Mouse (Mus musculus) forebrain, embryonic 12.5 days (tissue): ENCODE results near the gene Hcn1. TPM values are rescaled to one million over a fixed set of nuclear protein-coding genes. Genes with fewer than 3 reads are reported as not detected.
A peak's percentile ranks its signal among the peaks of the same experiment; 100 is the strongest.

Source experiments
- ATAC-seq: fragments of 200-750 bp; cut with Nextera tagmentation; 2 replicates; pipeline ENCODE4 v1.8.0; 2017; ENCODE audit warnings: moderate TSS enrichment; ENCODE audit not compliant: low FRiP score
- H3K27ac ChIP-seq: fragments of 300-500 bp; sonication (generic); 2 replicates; pipeline ENCODE4 v1.5.1; 2016; ENCODE audit warnings: mild to moderate bottlenecking
- H3K27me3 ChIP-seq: fragments of 300-500 bp; sonication (generic); 2 replicates; pipeline ENCODE4 v1.6.1; 2016; ENCODE audit warnings: mild to moderate bottlenecking
- H3K36me3 ChIP-seq: fragments of 300-500 bp; sonication (generic); replicated peaks from 2 replicates; pipeline ENCODE4 v1.6.1; 2016; ENCODE audit warnings: mild to moderate bottlenecking
- H3K4me1 ChIP-seq: fragments of 300-500 bp; sonication (generic); 2 replicates; pipeline ENCODE4 v1.6.1; 2016
- H3K4me2 ChIP-seq: fragments of 300-500 bp; sonication (generic); 2 replicates; pipeline ENCODE4 v1.6.1; 2016; ENCODE audit warnings: mild to moderate bottlenecking, moderate library complexity
- H3K4me3 ChIP-seq: fragments of 300-500 bp; sonication (generic); replicated peaks from 2 replicates; pipeline ENCODE4 v1.5.1; 2016; ENCODE audit warnings: mild to moderate bottlenecking
- H3K9ac ChIP-seq: fragments of 300-500 bp; sonication (generic); 2 replicates; pipeline ENCODE4 v1.6.1; 2016; ENCODE audit warnings: mild to moderate bottlenecking
- H3K9me3 ChIP-seq: fragments of 300-500 bp; sonication (generic); 2 replicates; pipeline ENCODE4 v1.6.1; 2016
- WGBS: fragments of 180-500 bp; shearing (Covaris S2); methylation state at CpG from one replicate; pipeline ENCODE4 v1.1.7; 2016; 5-methylcytosine and 5-hydroxymethylcytosine counted together
- polyA plus RNA-seq: library from polyadenylated mRNA; unstranded; fragments of >200 nt; fragmentation: Nextera tagmentation; extraction: Ambion mirVana; gene quantifications from 2 replicates; pipeline ENCODE4 v1.2.1, GENCODE M21; 2016

Hcn1 gene
- polyA plus RNA-seq, 1 experiment from 2014 or later: 0.10 TPM

DNA sequence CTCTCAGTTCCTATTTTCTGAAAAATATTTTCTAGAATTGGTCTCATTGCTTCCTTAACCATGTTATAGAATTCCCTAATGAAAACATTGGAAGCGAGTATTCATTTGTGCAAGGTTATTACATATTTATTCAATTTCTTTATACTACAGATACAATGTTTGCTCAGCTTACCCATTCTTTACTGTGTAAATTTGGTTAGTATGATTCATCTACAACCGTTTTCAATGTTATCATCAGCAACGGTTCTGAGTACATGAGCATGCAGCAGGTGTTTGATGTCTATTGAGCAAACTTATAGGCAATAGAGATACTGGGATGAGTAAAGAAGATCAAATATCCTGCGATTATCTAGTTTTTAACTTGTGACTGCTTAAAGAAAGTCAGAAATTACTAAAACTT is 327.6 kb downstream of the Hcn1 start:
- Histone ChIP-seq H3K27me3 (no peaks in the 10 kb centered on the region), H3K4me2 (no peak overlapping the region), H3K4me1 (no peaks in the 10 kb centered on the region), H3K9ac (no peak overlapping the region), H3K4me3 (no peak overlapping the region), H3K36me3 (no peaks in the 10 kb centered on the region), H3K9me3 (no peaks in the 10 kb centered on the region), H3K27ac (no peak overlapping the region)
- no peak for ATAC-seq
- WGBS: 94% methylated on average over 4 of the region's 4 CpGs

DNA sequence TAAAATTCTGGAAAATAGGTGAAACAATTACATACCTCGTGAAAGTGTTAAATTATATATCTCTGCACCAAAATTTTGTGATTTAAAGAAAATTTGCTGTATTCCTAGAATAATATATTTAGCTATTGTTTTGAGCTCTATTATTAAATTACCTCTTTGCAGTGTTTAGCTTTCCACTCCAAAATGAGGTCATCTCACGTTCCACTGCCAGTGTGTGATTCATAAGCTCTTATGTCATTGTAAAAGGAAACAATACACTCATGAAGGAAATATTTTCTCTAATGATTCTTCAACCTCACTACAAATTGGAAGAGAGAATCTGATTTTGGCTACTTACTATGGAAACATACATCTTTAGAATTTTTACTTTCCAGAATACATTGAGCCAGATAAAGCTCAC is 329.6 kb downstream of the Hcn1 start:
- H3K27me3 ChIP-seq: no peaks in the 10 kb centered on the region
- H3K4me2 ChIP-seq: no peak overlapping the region
- no peak overlapping the region for H3K4me3 ChIP-seq
- no peaks in the 10 kb centered on the region for H3K9me3 ChIP-seq
- WGBS: 64% methylated on average over 2 of the region's 2 CpGs
- no peak overlapping the region for H3K9ac ChIP-seq
- no peak overlapping the region for H3K27ac ChIP-seq
- no peak for ATAC-seq
- H3K36me3 ChIP-seq: no peaks in the 10 kb centered on the region
- no peaks in the 10 kb centered on the region for H3K4me1 ChIP-seq

DNA sequence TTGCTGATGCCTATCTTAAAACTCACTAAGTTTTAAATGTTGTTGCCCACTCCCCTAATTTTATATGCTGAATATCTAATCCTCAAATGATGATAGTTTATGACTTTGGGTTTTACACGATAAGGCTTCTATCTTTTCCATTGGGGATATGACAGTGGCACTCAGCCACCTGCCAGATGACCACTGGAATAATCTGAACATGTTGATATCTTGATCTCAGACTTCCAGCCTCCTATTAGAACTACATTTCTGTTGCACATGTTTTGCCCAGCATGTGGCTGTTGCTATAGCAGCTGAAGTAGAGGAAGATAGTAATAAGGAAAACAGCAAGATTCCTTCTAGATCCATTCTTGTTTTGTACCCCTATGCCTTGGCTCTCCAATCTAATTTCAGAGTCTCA is 336.6 kb downstream of the Hcn1 start:
- 90% methylated on average over 1 of the region's 1 CpGs for WGBS
- Histone ChIP-seq H3K27me3 (no peaks in the 10 kb centered on the region), H3K4me3 (no peak overlapping the region), H3K9me3 (no peaks in the 10 kb centered on the region), H3K4me1 (no peaks in the 10 kb centered on the region), H3K36me3 (no peaks in the 10 kb centered on the region), H3K9ac (no peak overlapping the region), H3K27ac (no peak overlapping the region), H3K4me2 (no peak overlapping the region)
- ATAC-seq: no peak

DNA sequence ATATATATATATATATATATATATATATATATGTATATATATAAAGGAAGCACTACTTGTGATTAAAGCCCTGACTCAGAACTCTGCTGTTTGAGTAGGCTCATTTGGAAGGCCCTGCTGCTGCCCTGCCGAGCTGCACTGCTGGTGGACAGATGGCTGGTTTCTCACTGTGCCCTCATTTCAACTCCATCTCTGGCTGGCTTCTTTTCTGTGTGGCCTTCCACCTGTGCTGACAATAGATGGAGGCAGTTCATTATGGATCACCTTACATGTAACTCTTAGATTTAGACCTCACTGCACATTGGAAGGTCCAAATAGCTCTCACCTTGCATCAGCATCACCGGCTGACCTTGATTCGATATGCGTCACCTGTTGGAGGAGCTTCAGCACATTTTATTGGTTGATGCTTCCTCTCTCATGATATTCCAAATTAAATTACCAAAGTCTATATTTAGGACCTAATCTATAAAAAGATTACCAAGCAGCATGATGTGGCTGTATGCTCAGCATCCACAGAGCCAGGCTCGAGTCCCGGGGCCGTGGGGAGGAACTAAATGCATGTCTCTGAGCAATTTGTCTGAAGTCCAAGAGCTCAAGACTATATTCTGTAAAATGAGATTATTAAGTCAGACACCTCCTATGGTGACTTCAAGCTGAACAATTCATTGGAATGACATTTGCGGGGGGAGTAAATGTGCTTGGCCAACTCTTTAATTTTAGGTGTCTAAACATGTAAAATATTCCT is 338.6 kb downstream of the Hcn1 start:
- Histone ChIP-seq H3K9me3 (no peaks in the 10 kb centered on the region), H3K36me3 (no peaks in the 10 kb centered on the region), H3K27me3 (no peaks in the 10 kb centered on the region), H3K9ac (no peak overlapping the region), H3K4me2 (no peak overlapping the region), H3K4me1 (no peaks in the 10 kb centered on the region), H3K4me3 (no peak overlapping the region), H3K27ac (no peak overlapping the region)
- WGBS: 90% methylated on average over 8 of the region's 8 CpGs
- no peak for ATAC-seq

DNA sequence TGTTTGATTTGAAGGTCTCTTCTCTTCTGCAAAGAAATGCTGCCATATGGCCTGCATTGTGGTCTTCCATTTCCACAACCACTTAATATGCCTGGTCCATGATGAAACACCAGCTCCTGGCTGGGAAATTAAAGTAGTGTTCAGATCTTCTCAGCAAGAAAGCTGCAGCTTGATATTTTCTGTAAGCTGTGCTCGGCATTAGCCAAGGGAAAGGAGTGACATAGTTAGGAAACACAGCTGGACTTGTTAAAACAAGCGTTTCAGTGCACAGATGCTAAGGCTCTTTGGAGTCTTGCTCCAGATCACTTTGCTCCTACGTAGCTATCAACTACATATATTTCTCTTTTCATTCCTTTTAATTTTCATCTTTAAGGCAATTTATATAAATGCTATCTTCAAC is 344.7 kb downstream of the Hcn1 start:
- Histone ChIP-seq H3K27ac (no peak overlapping the region), H3K9ac (no peak overlapping the region), H3K9me3 (no peaks in the 10 kb centered on the region), H3K36me3 (no peaks in the 10 kb centered on the region), H3K27me3 (no peaks in the 10 kb centered on the region), H3K4me2 (no peak overlapping the region), H3K4me1 (no peaks in the 10 kb centered on the region), H3K4me3 (no peak overlapping the region)
- ATAC-seq: no peak
- WGBS: 85% methylated on average over 3 of the region's 3 CpGs

DNA sequence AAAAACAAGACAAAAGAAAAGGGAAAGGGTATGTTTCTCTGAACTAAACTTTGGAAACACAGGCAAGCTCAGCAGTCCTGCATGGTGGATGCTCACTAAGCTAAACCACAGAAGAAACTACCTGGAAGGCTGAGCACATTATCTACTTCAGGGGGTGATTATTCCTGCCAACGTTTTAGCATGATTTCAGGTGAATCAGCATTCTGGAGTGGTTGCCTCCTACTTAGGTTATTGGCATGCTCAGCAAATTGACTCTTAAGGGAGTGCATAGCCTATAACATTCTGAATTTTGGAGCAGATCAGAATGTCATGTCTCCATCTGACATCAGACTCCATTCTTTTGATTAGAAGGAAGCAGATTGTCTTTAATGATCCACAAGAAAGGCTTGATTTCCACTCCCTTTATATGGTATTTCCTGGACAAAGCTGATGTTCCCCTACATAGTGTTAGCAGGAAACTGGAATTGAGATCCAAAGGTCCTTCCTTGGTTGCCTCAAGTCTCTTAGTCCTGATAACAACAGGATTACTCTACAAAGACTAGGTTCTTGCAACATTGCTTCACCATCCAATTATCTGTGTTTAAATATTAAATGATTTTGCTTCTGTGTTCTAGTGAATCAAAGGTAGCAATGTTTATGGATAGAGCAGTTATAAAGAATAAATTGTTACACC is 345.7 kb downstream of the Hcn1 start:
- H3K9me3 ChIP-seq: no peaks in the 10 kb centered on the region
- no peak overlapping the region for H3K4me2 ChIP-seq
- no peaks in the 10 kb centered on the region for H3K4me1 ChIP-seq
- H3K36me3 ChIP-seq: no peaks in the 10 kb centered on the region
- H3K4me3 ChIP-seq: no peak overlapping the region
- H3K27ac ChIP-seq: no peak overlapping the region
- no peaks in the 10 kb centered on the region for H3K27me3 ChIP-seq
- H3K9ac ChIP-seq: no peak overlapping the region
- 59% methylated on average over 1 of the region's 1 CpGs for WGBS
- no peak for ATAC-seq

DNA sequence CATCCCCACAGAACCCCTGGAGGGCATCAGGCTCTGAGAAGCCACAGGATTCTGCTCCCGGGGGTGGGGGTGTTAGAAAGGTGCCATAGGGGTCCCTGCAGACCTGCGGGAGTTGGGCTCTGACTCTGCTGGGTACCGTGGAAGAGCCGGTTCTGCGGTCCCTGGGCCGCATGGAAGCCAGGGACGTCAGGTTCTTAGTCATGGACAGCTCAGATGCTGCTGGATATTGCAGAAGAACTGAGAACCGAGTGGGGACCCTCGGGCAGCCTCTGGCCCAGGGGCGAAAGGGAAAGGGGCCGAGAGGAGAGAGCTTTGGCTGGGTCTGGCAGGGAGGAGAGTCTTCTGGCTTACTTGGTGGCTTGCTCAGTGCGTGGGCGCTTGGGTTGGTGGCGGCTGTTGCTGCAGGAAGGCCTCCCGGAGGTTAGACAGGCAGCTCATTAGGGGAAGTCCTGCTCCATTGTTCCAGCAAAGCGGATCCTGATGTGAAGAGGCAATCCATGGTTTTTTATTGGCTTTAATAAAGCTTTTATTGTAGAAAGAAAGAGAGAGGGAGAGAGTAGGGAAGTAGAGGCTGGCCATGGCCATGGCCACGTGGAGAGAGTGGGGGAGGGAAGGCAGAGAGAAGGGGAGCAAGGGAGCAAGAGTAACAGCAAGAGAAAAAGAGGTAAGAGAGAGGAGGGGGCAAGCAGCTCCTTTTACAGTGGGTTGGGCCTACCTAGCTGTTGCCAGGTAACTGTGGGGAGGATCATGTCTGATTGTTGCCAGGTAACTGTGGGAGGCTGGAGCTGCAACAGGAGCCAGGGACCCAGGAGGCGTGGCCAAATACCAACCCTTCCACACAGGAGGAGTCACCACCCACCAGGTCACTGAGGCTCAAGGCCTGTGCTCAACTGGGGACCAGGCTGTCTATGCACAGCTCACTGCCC is 356.6 kb downstream of the Hcn1 start:
- WGBS: 6% methylated on average over 18 of the region's 18 CpGs
- H3K4me2 ChIP-seq: peak overlapping the region; percentile 30
- no peaks in the 10 kb centered on the region for H3K27me3 ChIP-seq
- H3K27ac ChIP-seq: no peak overlapping the region
- H3K9ac ChIP-seq: no peak overlapping the region
- no peaks in the 10 kb centered on the region for H3K36me3 ChIP-seq
- no peaks in the 10 kb centered on the region for H3K9me3 ChIP-seq
- ATAC-seq: peak; percentile 58; the same call in 1 of the 2 replicates
- H3K4me1 ChIP-seq: no peaks in the 10 kb centered on the region
- H3K4me3 ChIP-seq: 0 out of 2 replicates have a peak overlapping the region, but pooled peaks have one; percentile 4

DNA sequence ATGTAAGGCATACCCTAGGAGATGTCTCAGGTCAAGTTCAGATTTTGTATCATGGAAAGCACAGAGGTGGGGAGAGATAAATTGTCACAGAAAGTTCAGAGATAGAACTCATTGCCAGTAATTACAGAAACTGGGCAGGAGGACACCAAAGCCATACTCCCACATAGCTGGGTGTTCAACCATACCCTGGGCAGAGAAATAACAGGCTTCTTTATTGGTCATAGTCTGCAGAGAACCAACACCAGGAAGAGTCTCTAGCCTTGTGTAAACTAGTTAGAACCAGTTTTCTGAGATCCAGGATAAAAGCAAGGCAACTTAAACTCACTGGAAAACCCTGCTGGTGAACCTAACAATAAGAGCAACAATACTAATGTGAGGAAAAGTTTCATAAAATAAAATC is 362.5 kb downstream of the Hcn1 start:
- no peak overlapping the region for H3K27ac ChIP-seq
- no peak overlapping the region for H3K9ac ChIP-seq
- H3K9me3 ChIP-seq: no peaks in the 10 kb centered on the region
- H3K4me1 ChIP-seq: no peaks in the 10 kb centered on the region
- H3K4me3 ChIP-seq: no peak overlapping the region
- H3K4me2 ChIP-seq: no peak overlapping the region
- H3K27me3 ChIP-seq: no peaks in the 10 kb centered on the region
- ATAC-seq: no peak
- no peaks in the 10 kb centered on the region for H3K36me3 ChIP-seq

DNA sequence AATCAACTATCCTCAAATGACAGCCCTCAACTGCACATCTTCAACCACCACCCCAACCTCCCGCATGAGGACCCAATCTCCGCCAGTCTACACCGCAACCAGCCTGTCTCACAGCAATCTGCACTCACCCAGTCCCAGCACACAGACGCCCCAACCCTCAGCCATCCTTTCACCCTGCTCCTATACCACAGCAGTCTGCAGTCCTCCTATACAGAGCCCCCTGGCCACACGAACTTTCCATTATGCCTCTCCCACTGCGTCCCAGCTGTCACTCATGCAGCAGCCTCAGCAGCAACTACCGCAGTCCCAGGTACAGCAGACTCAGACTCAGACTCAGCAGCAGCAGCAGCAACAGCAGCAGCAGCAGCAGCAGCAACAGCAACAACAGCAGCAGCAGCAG is 373.3 kb downstream of the Hcn1 start:
- Histone ChIP-seq H3K4me3 (no peak overlapping the region), H3K4me1 (no peaks in the 10 kb centered on the region), H3K9ac (no peak overlapping the region), H3K27ac (no peak overlapping the region), H3K36me3 (no peaks in the 10 kb centered on the region), H3K9me3 (no peaks in the 10 kb centered on the region), H3K4me2 (no peak overlapping the region), H3K27me3 (no peaks in the 10 kb centered on the region)
- WGBS: 68% methylated on average over 7 of the region's 7 CpGs
- ATAC-seq: peak; percentile 49; the same call in 1 of the 2 replicates

DNA sequence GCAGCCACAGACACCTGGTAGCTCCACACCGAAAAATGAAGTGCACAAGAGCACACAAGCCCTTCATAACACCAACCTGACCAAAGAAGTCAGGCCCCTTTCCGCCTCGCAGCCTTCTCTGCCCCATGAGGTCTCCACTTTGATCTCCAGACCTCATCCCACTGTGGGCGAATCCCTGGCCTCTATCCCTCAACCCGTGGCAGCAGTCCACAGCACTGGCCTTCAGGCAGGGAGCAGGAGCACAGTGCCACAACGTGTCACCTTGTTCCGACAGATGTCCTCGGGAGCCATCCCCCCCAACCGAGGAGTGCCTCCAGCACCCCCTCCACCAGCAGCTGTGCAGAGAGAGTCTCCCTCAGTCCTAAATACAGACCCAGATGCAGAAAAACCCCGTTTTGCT is 373.7 kb downstream of the Hcn1 start:
- H3K4me3 ChIP-seq: no peak overlapping the region
- H3K4me1 ChIP-seq: no peaks in the 10 kb centered on the region
- no peaks in the 10 kb centered on the region for H3K9me3 ChIP-seq
- no peaks in the 10 kb centered on the region for H3K36me3 ChIP-seq
- ATAC-seq: no peak
- H3K4me2 ChIP-seq: no peak overlapping the region
- WGBS: 70% methylated on average over 10 of the region's 10 CpGs
- H3K27ac ChIP-seq: no peak overlapping the region
- no peaks in the 10 kb centered on the region for H3K27me3 ChIP-seq
- no peak overlapping the region for H3K9ac ChIP-seq

DNA sequence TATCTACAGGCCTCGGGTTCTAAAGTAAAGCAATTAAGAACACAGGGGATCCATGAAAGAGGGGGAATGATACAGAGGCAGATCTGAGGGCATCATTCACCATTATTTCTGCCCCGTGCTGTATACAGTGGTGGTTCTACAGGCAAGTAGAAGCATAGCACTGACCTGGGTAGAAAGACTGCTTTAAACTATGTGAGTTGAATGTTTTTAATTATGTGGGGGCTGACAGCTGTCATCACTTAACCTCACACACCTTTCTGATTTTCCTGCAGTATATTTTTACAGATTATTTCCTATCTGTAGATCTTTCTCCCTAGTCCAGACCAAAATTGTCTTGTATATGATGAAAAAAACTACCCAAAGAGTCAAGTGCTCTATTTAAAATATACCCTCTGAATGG is 382.2 kb downstream of the Hcn1 start:
- 75% methylated on average over 2 of the region's 2 CpGs for WGBS
- H3K9me3 ChIP-seq: no peaks in the 10 kb centered on the region
- no peak overlapping the region for H3K4me3 ChIP-seq
- no peaks in the 10 kb centered on the region for H3K27me3 ChIP-seq
- no peak for ATAC-seq
- H3K27ac ChIP-seq: no peak overlapping the region
- no peaks in the 10 kb centered on the region for H3K36me3 ChIP-seq
- no peaks in the 10 kb centered on the region for H3K4me1 ChIP-seq
- no peak overlapping the region for H3K4me2 ChIP-seq
- no peak overlapping the region for H3K9ac ChIP-seq

DNA sequence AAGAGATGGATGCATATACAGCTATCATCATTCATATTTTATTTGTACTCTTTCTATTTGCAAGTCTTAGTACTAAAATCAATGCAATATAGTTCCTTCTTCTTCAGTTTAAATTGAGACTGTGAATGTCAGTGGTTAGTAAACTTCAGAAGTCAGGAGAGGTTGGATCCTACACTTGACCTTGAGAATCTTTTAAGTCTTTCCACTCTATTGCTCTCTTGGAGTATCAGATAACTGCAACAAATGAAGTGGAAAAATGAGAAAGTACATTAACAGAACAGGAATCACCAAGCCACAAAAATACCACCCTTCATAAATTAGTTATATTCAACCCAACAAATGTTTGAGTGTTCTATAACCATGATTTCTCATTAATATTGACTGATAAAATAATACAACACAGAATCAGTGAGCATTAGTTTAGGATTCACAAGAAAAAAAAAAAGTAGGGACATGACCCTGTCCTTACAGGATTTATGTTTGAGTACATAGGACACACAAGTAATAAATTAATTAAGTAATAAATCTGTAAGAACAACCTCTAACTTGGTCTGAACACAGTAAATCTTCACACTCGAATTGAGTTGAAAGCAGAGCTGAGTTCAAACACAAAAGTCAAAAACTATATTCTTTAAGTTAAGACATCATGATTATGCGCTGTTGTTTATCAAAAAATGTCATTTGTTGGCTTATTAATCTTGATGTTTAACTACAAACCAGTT is 397.8 kb downstream of the Hcn1 start:
- ATAC-seq: no peak
- Histone ChIP-seq H3K27me3 (no peaks in the 10 kb centered on the region), H3K36me3 (no peaks in the 10 kb centered on the region), H3K9ac (no peak overlapping the region), H3K9me3 (no peaks in the 10 kb centered on the region), H3K4me3 (no peak overlapping the region), H3K27ac (no peak overlapping the region), H3K4me2 (no peak overlapping the region), H3K4me1 (no peaks in the 10 kb centered on the region)
- WGBS: 92% methylated on average over 2 of the region's 2 CpGs
